In the genomic region with DNA sequence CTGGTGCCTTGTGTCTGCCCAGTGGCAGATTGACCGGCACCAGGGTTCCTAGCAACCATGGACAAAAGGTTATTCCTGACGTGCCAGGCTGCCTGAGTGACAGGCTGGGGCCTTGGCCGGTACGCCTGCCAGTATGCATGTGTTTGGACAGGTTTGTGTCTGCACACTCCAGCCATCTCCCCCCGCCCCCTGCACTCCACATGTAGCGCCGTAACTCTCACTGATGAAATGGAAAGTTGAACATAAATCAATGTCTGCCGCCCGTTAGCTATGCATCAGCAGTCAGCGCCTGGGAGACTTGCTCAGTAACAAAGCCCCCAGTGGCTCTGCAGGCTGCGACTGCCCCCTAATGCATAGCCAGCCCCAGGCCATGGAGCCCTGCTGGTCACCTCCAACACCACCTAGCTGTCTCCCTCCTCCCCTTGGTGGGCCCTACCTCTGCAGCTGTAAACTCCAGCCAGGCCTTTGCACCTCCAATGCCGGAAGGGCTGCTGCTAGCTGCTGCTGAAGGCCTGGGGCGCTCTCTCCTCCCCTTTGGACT, we compare ENCODE assay signal across 8 mouse cellular contexts. TPM values are rescaled to one million over a fixed set of nuclear protein-coding genes. Genes with fewer than 3 reads are reported as not detected.
DNase-seq lines count a peak whose midpoint lies in the region; ATAC-seq and TF ChIP-seq lines count a peak whose summit lies in the region.

No protein-coding gene starts in this region.

- WGBS in embryonic facial prominence, embryonic 14.5 days: 42% methylated on average over 13 of the region's 13 CpGs
- 22% methylated on average over 13 of the region's 13 CpGs for WGBS in hindbrain, postnatal 0 days
- WGBS in midbrain, embryonic 10.5 days: 62% methylated on average over 13 of the region's 13 CpGs

- no peak overlapping the region; the same call in 1 of the 2 replicates for H3K4me2 ChIP-seq in embryonic facial prominence, embryonic 14.5 days (ENCODE audit: low read depth, low read length)
- no peak overlapping the region for H3K4me2 ChIP-seq in hindbrain, postnatal 0 days (ENCODE audit: low read depth, low read length)

- 0 out of 2 replicates have a peak, but pooled peaks cover 3% of the 10 kb centered on the region for H3K36me3 ChIP-seq in embryonic facial prominence, embryonic 14.5 days (ENCODE audit: control insufficient read depth, insufficient read depth, low read length)
- H3K36me3 ChIP-seq in hindbrain, postnatal 0 days (ENCODE audit: insufficient read depth, low read length): no peaks in the 10 kb centered on the region
- peaks cover 65% of the 10 kb centered on the region for H3K36me3 ChIP-seq in midbrain, embryonic 10.5 days

- H3K4me1 ChIP-seq in embryonic facial prominence, embryonic 14.5 days (ENCODE audit: control insufficient read depth, insufficient read depth, low read length): peaks cover 47% of the 10 kb centered on the region
- H3K4me1 ChIP-seq in hindbrain, postnatal 0 days (ENCODE audit: insufficient read depth, low read length): peaks cover 46% of the 10 kb centered on the region
- peaks cover 94% of the 10 kb centered on the region for H3K4me1 ChIP-seq in midbrain, embryonic 10.5 days

- H3K9ac ChIP-seq in embryonic facial prominence, embryonic 14.5 days (ENCODE audit: low read depth, low read length): peak overlapping the region; percentile 38; the same call in 1 of the 2 replicates
- H3K9ac ChIP-seq in hindbrain, postnatal 0 days (replicated peaks; ENCODE audit: low read length): no peak overlapping the region; the same call in 1 of the 2 replicates

- TF ChIP-seq CTCF in left cerebral cortex, adult 2 months (IDR thresholded peaks at IDR 0.05): no peak
- TF ChIP-seq CTCF in hindbrain, postnatal 0 days (IDR thresholded peaks at IDR 0.05; ENCODE audit: low read depth): peak; percentile 46

- H3K9me3 ChIP-seq in embryonic facial prominence, embryonic 14.5 days (ENCODE audit: control insufficient read depth, low read length): no peaks in the 10 kb centered on the region
- H3K9me3 ChIP-seq in hindbrain, postnatal 0 days (ENCODE audit: low read length): no peaks in the 10 kb centered on the region
- no peaks in the 10 kb centered on the region for H3K9me3 ChIP-seq in midbrain, embryonic 10.5 days (replicated peaks)

- H3K27ac ChIP-seq in left cerebral cortex, adult 2 months: peak overlapping the region; percentile 16
- H3K27ac ChIP-seq in embryonic facial prominence, embryonic 14.5 days (replicated peaks; ENCODE audit: low read depth, low read length): peak overlapping the region; percentile 72
- peak overlapping the region; percentile 54; the same call in 1 of the 2 replicates for H3K27ac ChIP-seq in hindbrain, postnatal 0 days
- peak overlapping the region; percentile 68 for H3K27ac ChIP-seq in midbrain, embryonic 10.5 days (replicated peaks)

- no peaks in the 10 kb centered on the region for H3K27me3 ChIP-seq in embryonic facial prominence, embryonic 14.5 days (replicated peaks; ENCODE audit: control insufficient read depth, insufficient read depth, low read length)
- H3K27me3 ChIP-seq in hindbrain, postnatal 0 days (ENCODE audit: insufficient read depth, low read length): no peaks in the 10 kb centered on the region
- no peaks in the 10 kb centered on the region for H3K27me3 ChIP-seq in midbrain, embryonic 10.5 days (ENCODE audit: low read depth, poor library complexity, severe bottlenecking)

- intact Hi-C loops in left cerebral cortex, adult 2 months (cut with DNase I): no loop called here
- intact Hi-C loops in left cerebral cortex, postnatal 36 days (cut with DNase I): no loop called here

- DNase-seq in left cerebral cortex, adult 2 months (ENCODE audit: extremely low spot score in 1 of 2, low spot score in 2 of 2): no peak
- no peak for DNase-seq in left cerebral cortex, postnatal 36 days (ENCODE audit: low spot score in 2 of 2)
- DNase-seq in embryonic facial prominence, embryonic 14.5 days (ENCODE audit: low spot score): peak; percentile 72
- peak; percentile 71 for DNase-seq in hindbrain, postnatal 0 days (ENCODE audit: low spot score)
- DNase-seq in midbrain, embryonic 10.5 days (ENCODE audit: low spot score): peak; percentile 44
- DNase-seq in spleen, adult 18-20 months: no peak
- DNase-seq in testis, postnatal 10 days (ENCODE audit: low spot score): no peak
- no peak for DNase-seq in right cerebral cortex, postnatal 36 days (ENCODE audit: low spot score in 2 of 2)

- no peak overlapping the region for H3K4me3 ChIP-seq in left cerebral cortex, adult 2 months
- H3K4me3 ChIP-seq in embryonic facial prominence, embryonic 14.5 days (ENCODE audit: low read depth, low read length): no peak overlapping the region
- no peak overlapping the region for H3K4me3 ChIP-seq in hindbrain, postnatal 0 days (ENCODE audit: low read length)
- no peak overlapping the region for H3K4me3 ChIP-seq in midbrain, embryonic 10.5 days

- no peak; the same call in 1 of the 2 replicates for ATAC-seq in embryonic facial prominence, embryonic 14.5 days (ENCODE audit: low read depth)
- ATAC-seq in hindbrain, postnatal 0 days: peak; percentile 60

RNA-seq across cellular contexts. Expression of a gene that starts 50.6 kb away (rescaled TPM):
- 10 to 100 TPM; 56.3 to 64.9 TPM for total RNA-seq in left cerebral cortex, adult 2 months (2021)
- 10 to 100 TPM; 56.1 to 58.9 TPM for total RNA-seq in left cerebral cortex, postnatal 36 days (2021)
- 91.3 and 95.5 TPM in 2 replicates for polyA plus RNA-seq in embryonic facial prominence, embryonic 14.5 days (2014; fragmentation: Nextera tagmentation; extraction: Ambion mirVana)
- total RNA-seq in hindbrain, postnatal 0 days (2014; rRNA removed): 59.2 TPM in 2 replicates
- 77.8 and 79.7 TPM in 2 replicates for polyA plus RNA-seq in hindbrain, postnatal 0 days (2015; fragmentation: Nextera tagmentation; extraction: Ambion mirVana)
- 122 and 123 TPM in 2 replicates for polyA plus RNA-seq in midbrain, embryonic 10.5 days (2016; fragmentation: Nextera tagmentation; extraction: Ambion mirVana)

RNA-seq across cellular contexts. Expression of a gene that starts 50.7 kb away (rescaled TPM):
- 1 to 10 TPM; 7.4 to 8.8 TPM for total RNA-seq in left cerebral cortex, adult 2 months (2021)
- 1 to 10 TPM; 4.7 to 7.4 TPM for total RNA-seq in left cerebral cortex, postnatal 36 days (2021)
- polyA plus RNA-seq in embryonic facial prominence, embryonic 14.5 days (2014; fragmentation: Nextera tagmentation; extraction: Ambion mirVana): 5.3 and 8.6 TPM in 2 replicates
- 8.7 and 21.3 TPM in 2 replicates for total RNA-seq in hindbrain, postnatal 0 days (2014; rRNA removed)
- polyA plus RNA-seq in hindbrain, postnatal 0 days (2015; fragmentation: Nextera tagmentation; extraction: Ambion mirVana): 4.1 and 4.6 TPM in 2 replicates
- polyA plus RNA-seq in midbrain, embryonic 10.5 days (2016; fragmentation: Nextera tagmentation; extraction: Ambion mirVana): 7.6 and 9.9 TPM in 2 replicates

Comparison
In these comparisons a context has a peak if more than half of its experiments do, and no peak if none do; other contexts are left out.
1. DNase-seq: peak in embryonic facial prominence, embryonic 14.5 days (single experiment), hindbrain, postnatal 0 days (single experiment) and midbrain, embryonic 10.5 days (single experiment); none in left cerebral cortex, adult 2 months (0 of 2), left cerebral cortex, postnatal 36 days (0 of 2), spleen, adult 18-20 months (0 of 2), testis, postnatal 10 days (single experiment) and right cerebral cortex, postnatal 36 days (0 of 2).
2. H3K27ac ChIP-seq: peak in every context shown above with its lines; median percentile 72 in embryonic facial prominence, embryonic 14.5 days; 68 in midbrain, embryonic 10.5 days; 54 in hindbrain, postnatal 0 days; 16 in left cerebral cortex, adult 2 months.